Mouse (Mus musculus) thymus, postnatal 14 days (tissue): Measurements from ENCODE around the gene Lkaaear1.

Source experiments
- DNase-seq: peaks from one replicate; pipeline ENCODE4 v3.0.0; 2021

Lkaaear1 gene

DNA sequence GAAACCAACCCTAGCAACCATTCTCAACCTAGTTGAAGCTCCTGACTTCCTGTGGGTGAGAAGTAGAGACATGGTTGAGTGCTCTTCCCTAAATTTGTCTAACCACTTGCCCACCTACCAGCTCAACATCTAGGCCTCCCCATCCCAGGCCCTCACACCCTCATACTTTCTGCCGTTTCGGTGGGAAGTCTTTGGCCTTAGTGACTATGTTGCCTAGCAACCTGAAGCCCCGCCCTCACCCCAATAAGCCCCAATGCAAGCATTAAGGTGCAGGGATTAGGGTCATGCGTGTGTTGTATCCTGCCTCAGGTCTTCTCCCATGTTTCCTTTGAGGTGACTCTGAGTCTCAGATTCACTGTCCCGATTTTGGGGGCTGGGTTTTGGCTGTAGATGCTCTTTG, at the start of gene Lkaaear1:
TSS of gene Lkaaear1 (minus strand) at position 202 of the 400 bp plus-strand sequence.
- no peak for DNase-seq

DNA sequence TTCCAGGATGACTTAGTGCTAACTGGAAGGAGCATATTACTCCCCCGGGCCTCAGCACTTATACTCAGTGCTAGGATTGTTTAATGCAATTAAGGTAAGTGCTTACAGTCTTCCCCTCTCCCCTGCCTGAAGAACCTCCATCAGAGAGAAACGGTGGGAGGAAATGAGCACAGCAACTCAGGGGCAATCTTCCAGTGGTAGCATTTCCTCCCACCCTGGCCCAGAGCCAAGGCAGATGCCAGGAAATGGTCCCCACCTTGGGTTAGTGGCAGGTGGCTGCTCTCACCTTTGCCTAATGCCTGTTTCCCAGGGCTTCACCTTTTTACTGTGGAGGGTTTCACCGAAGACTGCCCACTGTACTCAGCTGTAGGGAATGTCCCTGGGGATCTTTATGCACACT, 31.8 kb upstream of the Lkaaear1 start:
- peak; percentile 44 for DNase-seq

DNA sequence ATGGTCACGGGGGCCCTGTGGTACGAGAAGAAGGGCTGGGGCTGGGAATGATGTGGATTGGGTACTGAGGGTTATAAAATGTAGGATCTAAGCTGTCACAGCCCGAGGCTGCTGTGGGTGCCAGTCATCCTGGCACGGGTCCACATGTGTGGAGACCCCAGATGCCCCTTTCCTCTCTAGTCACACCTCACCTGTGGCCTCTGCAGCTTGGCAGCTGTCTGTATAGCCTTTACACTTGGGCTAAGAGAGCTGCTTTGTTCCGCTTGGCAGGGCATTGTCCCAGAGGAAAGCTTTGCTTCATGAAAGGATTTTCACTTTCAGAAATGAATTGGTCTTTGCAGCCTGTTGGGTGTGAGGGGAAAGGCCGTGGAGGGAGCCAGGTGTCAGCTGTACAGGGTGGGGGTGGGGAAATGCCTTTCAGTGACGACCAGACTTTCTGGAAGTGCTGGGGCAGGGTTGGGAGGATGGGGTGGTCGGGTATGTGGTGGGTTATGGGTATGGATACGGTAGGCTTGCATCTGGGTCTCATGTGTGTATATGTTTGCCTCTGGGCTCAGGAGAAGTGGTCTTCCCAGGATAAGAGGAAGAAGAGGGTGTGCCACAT, 29.5 kb upstream of the Lkaaear1 start:
- DNase-seq: no peak

DNA sequence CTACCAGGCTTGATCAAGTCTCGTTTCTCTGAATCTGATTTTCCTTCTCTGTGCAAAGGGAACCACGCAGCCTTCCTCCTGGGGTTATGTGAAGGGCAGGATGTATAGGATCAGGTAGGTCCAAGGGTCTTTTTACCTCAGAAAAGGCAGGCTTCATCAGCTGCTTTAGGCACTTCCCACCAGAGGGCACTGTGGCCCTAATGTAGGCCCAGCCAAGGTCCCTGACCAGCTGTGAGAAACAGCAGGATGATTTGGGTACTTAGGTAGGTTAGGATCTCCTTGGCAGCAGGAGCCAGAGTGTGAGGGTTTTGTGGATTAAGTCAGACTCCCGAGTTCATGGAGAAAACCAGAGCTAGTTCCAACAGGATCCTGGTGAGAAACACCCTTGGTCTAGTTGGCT, 24.0 kb upstream of the Lkaaear1 start:
- peak; percentile 39 for DNase-seq

DNA sequence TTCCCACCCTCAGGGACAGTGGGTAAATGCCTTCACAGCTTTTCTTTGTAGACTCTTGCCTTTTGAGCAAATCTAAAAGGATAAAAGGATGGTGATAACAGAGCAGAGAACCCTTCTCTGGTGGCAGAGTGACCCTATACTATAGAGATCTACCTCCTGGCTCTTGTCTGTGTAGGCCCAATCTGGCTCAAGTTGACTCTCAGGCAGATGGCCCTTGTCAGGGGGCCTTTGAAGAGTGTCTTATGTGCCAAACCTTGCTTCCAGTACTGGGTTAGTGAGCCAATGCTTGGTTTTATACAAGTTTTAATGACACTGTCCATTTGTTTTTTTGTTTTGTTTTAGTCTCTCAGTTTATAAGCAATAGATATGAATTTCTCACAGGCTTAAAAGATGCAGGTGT, 23.0 kb upstream of the Lkaaear1 start:
- no peak for DNase-seq

DNA sequence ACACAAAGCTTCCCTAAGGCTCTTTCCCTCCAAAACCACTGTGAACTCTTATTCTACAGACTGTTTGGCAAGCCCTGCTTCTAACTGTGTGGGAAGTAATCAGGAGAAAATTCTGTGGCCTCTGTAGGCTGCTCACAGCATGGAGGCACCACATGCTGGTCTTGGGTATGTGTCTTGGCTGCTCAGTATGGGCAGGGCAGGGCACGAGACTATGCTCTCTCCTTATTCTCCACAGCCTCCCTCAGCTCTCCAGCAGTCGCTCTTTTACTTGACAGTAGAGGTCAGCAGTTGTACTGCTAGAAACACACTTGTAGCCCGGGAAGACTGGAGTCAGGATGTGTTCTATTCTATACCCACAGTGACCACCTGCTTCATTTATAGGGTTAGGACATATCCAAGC, 21.8 kb upstream of the Lkaaear1 start:
- no peak for DNase-seq

DNA sequence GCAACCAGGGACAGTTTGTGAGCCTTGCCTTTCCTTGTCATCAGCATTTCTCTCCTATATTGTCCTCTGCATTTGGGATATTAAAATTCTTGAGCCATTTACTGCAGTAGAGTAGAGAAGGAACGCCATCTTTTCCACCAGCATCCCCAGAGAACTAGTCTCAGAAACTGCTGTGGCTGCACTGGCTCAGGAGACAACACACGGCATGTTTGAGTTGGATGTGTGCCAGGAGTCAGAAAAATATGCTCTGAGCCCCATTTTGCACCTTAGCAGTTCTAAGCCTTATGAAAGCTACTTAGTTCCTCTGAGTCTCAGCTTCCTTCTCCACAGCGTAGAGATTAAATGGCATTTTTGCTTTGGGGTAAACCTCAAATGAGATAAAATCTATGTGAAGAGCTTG, 18.7 kb upstream of the Lkaaear1 start:
- DNase-seq: no peak

DNA sequence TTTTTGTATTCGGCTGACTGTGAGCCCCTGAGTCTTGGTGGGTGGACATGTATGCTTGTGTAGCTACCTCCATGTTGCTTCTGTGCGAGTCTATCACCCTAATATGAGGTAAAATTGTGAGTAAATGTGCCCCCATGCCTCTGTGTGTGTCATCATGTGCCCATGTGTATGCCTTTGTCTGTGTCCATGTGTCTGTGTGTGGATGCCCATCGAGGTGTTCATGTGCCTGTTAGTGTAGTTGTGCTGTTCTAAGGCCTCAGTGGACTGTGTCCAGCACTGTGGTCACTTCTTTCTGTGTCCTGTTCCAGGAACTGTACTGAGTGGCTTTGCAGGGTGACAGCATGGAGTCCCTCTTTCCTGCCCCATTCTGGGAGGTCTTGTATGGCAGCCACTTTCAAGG, 17.1 kb upstream of the Lkaaear1 start:
- DNase-seq: no peak

DNA sequence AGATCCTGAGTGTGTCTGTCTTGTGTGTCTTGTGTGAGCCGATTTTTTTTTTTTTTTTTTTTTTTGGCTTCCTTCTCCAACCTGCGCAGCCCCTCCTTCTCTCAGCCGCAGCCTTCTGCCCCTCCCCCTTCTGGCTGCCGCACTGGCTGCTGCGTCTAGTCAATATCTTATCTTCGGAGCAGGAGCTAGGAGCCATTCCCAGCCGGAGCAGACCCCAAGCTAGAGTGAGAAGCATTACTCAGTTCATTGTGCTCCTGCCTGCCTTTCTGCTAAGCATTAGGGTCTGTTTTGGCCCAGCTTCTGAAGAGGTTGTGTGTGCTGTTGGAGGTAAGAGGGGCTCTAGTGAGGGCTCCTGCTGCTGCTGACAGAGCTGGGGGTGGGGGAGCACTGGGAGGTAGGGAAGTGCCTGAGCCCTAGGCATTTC, 16.7 kb upstream of the Lkaaear1 start, which contains the start of gene Oprl1:
TSS of gene Oprl1 (plus strand) at position 114 of the 424 bp plus-strand sequence.
- peak; percentile 41 for DNase-seq

DNA sequence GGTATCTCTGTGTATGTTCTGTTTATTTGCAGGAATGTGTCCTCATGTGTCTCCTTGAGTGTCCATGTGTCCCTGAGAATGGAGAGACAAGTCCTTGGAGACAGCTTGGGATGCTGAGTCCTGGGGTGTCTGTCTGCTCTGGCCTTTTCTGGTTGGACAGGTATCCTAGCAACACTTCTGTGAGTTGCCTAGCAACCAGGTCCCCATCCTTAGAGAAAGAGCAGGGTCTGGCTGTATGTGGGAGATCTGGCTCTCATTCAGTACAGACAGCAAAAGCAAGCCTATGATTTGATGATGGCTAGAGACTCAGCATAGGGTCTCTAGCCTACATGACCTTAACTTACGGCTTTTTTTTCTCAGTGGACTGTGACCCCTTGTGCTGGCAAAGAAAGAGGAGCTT, 15.5 kb upstream of the Lkaaear1 start:
- no peak for DNase-seq

DNA sequence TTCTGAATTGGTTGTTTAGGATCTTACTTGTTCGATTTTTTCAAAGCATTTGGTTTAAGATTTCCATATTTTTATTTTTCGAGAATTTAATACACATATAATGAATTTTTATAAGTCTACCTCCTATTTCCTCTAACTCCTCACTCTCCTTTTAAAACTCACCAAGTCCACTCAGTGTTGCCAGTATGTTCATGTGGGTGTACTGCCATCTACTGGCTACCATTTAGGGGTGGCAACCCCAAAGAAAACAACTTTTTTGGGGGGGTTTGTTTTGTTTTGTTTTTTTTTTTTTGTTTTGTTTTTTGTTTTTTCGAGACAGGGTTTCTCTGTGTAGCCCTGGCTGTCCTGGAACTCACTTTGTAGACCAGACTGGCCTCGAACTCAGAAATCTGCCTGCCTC, 8.4 kb upstream of the Lkaaear1 start:
- peak; percentile 37 for DNase-seq

DNA sequence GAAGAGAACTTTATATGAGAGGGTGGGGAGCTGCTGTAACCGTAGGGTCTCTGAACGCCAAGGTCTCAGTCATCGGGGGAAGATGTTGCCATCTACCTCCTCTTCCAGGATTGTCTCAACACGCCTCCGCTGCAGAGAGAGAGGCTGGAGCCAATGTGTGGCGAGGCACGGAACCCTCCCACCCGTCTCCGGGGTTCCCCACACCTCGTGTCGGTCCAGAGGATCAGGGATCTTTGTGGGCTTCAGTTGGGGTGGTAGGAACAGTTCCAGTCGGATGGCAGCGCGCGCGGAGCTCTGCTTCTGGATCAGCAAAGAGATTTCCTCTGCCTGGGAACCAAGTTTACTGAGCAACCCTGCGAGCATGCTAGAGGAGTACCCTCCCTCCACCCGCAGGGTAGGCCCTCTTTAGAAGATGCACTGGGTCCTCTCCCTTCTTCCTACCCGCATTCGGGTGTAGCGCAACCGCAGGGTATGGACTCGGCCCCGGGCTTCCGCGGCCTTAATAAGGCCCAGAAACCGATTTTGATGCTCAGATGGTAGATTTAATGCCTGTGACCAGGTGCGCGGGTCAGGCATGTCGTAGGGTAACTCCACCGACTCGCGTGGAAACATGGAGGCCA, 1.3 kb downstream of the Lkaaear1 start:
- no peak for DNase-seq

DNA sequence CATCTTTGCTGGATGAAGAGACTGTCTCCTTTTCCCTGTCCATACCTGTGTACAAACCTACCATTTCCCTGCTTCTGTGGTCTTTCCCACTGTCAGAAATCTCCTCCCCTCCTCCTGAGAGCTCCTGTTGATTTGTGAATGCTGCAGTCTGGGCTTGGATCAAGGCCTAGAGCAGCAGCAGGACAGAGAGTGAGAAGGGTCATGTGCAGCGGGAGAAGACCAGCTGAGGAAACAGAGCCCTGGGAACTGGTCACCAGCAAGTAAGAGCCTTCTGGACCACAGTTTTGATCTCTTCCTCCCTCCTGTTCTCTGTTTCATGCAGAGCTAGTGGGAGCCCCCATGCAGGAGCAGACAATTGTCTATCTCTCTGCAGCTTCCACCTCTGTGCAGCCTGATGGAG, 2.5 kb downstream of the Lkaaear1 start:
- no peak for DNase-seq

DNA sequence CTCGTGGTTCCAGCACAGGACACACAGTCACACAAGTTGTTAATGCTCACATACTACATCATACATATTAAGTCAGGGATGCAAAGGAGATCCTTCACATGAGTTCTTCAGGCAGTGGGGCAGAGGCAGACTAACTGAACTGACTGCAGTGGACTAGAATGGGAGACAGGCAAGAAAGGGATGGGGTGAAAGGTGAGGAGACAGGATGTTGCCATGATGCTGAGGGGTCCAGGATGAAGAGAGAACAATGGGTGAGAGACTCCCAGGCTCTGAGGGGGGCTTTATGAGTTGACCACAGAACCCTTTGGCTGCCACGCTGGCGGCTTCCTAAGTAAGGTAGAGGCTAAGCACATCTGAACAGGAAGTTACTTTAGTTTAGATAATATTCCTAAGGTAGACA, 3.7 kb downstream of the Lkaaear1 start:
- no peak for DNase-seq

DNA sequence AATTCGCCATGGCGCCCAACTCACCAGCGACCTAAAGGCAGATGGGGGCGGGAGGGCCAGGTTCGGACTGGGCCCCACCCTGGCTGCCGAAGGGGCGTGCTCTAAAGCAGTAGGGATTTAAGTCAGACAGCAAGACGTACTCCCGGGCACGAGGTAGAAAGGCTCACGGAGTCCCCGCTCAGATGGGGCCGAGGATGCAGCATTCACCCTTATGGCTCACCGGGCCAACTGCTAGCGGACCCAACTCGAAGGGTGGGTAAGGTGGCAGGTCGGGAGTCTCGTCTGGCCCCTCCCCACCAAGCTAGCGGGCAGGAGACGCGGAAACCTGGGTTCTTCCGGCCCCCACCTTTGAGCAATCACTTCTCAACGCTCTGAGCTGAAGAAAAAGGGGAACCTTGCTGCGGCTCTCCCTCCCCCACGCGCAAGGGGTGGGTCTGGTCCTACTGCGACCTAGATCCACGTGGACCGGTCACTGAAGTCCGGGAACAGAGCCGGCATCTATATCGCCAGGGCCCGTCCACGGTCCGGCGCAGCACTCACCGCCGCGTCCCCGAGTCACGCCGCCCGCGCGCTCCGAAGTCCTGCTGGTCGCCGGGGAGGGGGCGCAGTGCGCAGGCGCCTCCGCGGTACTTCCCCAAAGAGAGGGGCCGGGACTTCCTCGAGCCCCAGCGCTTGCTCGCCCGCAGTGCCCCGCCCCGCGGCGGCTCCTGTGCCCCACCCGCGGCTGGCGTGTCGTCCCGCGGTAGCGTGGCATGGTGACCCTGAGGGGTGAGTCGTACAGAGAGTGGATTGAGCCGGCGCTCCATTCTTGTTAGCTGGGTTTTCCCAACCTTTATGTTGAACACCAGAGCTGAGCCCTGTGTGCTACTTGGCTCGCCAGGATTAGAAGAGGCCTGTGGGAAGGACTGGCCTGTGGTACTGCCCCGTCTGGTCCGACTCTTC, 4.6 kb downstream of the Lkaaear1 start, which contains the start of gene Rgs19:
TSS of gene Rgs19 (minus strand) at position 639 of the 942 bp plus-strand sequence.
- DNase-seq: peak; percentile 93

DNA sequence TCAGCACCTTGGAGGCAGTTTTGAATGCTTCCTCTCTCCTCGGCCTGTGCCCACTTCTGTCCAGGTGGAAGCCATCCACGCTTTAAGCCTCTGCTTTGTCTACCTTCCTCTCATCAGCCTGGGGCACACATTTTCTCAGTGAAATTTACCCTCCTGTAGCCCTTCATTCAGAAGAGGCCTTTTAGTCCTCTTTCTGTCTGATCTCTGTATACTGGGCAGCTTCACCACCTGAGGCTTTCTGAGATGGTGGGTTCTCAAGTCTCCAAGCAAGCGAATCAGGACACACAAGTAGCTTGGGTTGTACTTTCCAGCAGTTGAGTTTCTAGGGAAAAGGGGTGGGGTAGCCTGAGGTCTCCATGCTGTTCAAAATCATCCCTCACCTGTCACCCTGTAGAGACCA, 5.9 kb downstream of the Lkaaear1 start:
- no peak for DNase-seq

DNA sequence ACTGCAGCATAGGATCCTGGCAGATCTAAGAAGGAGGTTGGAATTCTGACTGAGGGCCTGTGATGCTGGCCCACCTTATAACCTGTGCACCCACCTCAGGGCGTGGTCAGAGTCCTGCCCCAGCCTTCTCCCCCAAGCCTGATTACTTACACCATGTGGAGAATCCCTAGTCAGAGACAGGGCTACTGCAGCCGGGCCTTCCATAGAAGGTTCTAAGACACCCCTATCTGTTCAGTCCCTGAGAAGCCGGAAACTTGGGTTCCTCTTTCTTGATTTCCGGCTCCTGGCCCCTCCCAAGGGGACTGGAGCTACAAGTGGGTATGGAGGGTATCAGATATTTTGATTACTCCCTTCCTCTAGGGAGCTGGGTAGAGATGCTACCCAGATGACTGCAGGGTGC, 6.7 kb downstream of the Lkaaear1 start:
- peak; percentile 53 for DNase-seq

DNA sequence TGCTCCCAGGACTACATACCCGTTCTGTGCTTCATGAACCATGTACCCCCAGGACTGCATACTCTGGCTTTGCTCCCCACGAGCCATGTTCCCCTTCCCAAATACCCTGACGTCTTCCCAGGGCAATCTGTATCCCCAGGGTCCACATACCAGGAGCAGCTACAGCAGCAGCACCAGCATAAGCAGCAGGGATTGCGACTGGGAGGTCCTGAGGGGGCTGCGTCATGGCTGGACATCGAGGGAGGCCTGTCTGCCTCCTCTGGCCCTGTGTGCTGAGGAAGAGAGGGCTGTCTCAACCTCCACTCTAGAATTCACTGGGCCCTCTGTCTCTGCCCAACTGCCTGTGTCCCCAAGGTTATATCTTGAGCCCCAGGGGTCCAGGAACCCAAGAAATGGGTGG, 7.2 kb downstream of the Lkaaear1 start:
- no peak for DNase-seq

DNA sequence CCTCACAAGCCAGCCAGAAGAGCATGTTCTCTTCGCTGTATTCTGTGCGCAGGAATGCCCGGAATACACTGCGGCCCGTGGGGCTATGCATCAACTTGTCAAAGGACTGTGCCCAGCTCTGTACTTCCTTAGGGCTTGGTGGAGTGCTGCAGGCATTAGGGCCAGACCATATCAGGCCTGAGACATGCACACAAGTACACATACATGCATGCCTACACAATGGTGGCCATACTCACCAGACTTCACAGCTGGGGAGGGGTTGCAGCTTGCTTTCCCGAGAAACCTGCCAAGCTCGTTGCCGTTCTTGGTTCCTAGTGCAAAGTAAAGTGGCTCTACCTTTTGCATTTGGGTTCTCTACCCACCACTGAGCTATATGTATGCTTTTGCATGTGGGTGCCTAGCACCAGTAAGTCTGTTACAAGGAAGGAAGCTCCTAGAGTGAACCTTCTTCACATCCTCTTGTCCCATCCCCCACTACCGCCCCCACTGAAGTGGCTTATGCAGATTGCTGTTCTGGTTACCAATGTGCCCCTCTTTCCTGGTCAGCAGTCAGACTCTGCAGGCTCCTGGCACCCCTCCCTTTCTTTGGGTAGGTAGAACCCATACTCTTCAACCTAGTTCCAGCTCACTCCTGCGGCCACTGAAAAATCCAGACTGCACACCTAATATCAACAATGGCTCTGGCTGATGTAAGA, 8.6 kb downstream of the Lkaaear1 start:
- DNase-seq: peak; percentile 45

DNA sequence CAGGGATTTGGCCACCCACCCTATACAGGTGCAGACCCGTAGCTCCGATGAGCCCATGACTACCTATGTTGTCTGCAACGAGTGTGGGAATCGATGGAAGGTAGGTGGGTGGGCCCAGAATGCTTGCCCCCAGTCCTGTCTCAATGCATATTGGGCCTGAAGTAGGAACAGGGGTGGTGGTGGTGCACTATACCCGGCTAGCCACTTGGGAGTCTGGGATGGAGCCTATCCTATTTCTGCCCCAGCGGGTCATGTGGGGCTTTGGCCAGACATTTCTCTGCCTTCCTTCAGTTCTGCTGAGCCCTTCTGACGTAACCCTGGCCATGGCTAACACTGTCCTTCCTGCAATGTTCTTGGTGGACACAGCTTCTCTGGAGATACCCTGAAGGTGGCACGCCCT, 10.7 kb downstream of the Lkaaear1 start:
- DNase-seq: no peak

DNA sequence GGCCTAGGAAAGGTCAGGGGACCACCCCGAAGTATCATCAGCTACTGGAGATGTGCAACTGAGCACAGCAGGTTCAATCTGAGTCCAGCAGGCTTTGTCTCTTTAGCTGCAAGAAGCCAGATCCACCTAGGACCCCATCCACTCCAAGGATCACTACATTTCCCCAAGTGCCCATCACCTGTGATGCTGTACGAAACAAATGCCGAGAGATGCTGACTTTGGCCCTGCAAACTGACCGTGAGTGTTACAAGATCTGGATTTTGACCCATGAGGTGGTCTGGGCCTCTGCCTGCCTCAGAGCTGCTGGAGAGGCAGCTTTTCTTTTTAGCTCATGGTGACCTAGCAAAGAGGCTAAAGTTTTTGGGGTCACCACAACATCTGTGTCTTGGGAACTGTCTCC, 12.6 kb downstream of the Lkaaear1 start:
- no peak for DNase-seq

DNA sequence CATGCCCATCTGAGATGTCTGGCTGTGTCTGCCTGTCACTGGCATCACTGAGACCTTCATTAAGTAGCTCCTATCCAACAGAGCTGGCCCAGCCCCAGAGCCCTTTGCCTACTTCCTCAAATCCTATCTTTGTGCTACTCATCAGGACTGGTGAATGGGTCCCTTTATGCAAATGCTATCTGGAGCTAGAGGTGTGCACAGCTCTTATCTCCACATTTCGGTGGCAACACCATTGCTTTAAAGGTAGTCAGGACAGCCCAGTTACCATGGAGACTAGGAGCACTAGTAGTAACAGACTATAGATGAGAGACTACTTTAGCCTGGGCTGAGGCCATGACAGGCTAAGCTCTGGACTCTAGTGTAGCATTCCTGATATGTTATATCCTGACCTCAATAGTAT, 13.5 kb downstream of the Lkaaear1 start:
- no peak for DNase-seq

DNA sequence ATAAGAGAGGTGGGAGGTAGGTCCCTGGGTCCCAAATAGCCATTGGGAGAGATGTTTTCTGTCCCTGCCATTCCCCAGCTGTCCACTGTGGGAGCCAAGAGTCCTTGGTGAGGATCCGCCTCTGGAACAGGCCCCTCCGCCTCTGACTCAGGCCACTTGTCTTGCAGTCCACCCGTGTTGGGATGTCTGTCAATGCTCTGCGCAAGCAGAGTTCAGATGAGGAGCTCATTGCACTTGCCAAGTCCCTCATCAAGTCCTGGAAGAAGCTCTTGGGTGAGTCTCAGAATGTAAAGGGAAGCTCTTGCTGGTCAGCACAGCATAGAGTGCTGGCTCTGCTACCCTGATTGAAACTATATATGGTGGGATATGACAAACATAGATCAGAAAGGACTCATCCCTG, 14.9 kb downstream of the Lkaaear1 start:
- DNase-seq: no peak
